Mouse (Mus musculus) MEL (cell line): ENCODE data around the gene 2310039H08Rik.

Experiments used
- CTCF ChIP-seq, 3 experiments: IDR thresholded peaks in 2 of 3; conservative IDR thresholded peaks in 1 of 3; 2 replicates each; pipeline ENCODE4 v1.5.1; 2011 to 2012; ENCODE audit warnings: low read length in 3 of 3, low read depth in 2 of 3, mild to moderate bottlenecking in 2 of 3, improper control_type of control experiment in 1 of 3, inconsistent platforms in 1 of 3, mixed read lengths in 1 of 3, moderate library complexity in 1 of 3; ENCODE audit not compliant: control insufficient read depth in 1 of 3, insufficient read depth in 1 of 3, poor library complexity in 1 of 3, severe bottlenecking in 1 of 3
- MXI1 ChIP-seq: IDR thresholded peaks from 2 replicates; pipeline ENCODE4 v1.6.1; 2011; ENCODE audit warnings: mild to moderate bottlenecking, low read depth, low read length, improper control_type of control experiment
- POLR2A ChIP-seq, 2 experiments: IDR thresholded peaks; 2 replicates each; pipeline ENCODE4 v1.6.1; 2011 to 2012; ENCODE audit warnings: low read length in 2 of 2, mild to moderate bottlenecking in 2 of 2, control low read depth in 1 of 2, improper control_type of control experiment in 1 of 2, low read depth in 1 of 2, moderate library complexity in 1 of 2; ENCODE audit not compliant: control insufficient read depth in 1 of 2, insufficient read depth in 1 of 2, poor library complexity in 1 of 2
- ZMIZ1 ChIP-seq: IDR thresholded peaks from 2 replicates; pipeline ENCODE4 v1.6.1; 2012; ENCODE audit warnings: low read depth, mild to moderate bottlenecking, inconsistent platforms, low read length, improper control_type of control experiment, moderate library complexity

DNA sequence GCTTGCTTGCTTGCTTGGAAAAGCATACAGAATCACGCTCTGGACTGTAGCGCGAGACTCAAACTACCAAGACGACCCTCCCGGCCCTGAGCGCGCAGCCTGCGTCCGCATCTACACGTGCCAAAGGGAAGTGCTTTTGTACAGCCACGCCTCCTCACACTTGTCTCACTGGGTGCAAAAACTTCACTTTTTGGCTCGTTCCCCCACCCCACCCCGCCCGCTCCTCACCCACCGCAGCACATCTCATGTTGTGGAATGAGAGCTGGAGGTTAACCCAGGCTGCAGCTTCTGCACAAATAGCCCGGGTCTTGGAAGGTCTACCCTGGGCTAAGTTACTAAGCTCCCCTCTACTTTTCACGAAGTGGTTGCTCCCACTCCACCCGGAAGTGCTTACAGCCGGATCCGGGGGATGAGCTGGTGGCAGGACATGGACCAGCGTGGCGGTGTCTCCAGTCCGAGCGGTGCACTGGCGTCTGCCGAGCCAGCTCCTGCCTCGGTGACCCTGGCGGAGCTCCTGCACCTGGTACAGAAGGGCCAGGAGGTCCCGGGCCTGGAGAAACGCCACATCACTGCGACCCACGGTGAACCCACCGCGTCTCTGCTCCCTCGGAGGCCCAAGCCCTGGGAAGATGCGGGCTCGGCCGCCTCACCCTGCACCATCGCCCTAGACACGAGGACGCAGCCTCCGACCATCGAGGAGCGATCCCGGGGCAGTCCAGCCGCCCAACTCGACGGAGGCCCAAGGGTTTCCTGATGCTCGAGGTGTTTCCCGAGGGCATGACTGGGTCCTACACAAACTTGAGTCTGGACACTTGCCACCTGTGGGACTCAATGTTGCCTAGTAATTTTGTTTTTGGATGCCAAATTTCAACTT is at the start of gene 2310039H08Rik:
- TF ChIP-seq CTCF (IDR thresholded peaks at IDR 0.05 in 2 of 3, conservative IDR thresholded peaks at IDR 0.05 in 1 of 3; ENCODE audit: control insufficient read depth in 1 of 3, insufficient read depth in 1 of 3, low read depth in 2 of 3, low read length in 3 of 3, poor library complexity in 1 of 3, severe bottlenecking in 1 of 3) = no peak
- TF ChIP-seq ZMIZ1 = peak; percentile 89
- peak; percentile 67 to 93 for TF ChIP-seq POLR2A (IDR thresholded peaks at IDR 0.05; ENCODE audit: control insufficient read depth in 1 of 2, insufficient read depth in 1 of 2, low read depth in 1 of 2, low read length in 2 of 2, poor library complexity in 1 of 2)
- peak; percentile 97 for TF ChIP-seq MXI1
